Mouse (Mus musculus) gastrocnemius, postnatal 4 days (tissue): ENCODE measurements at regions not wholly inside any gene's neighbourhood (a gene's known extent, or its start where the extent isn't known, plus 50 kb on each side); places are given as distances from the start of the nearest gene placed in this dataset.

Experiments used
- DNase-seq, 2 experiments: peaks; one replicate each; pipeline ENCODE4 v3.0.0; 2021 to 2022; ENCODE audit warnings: low spot score in 2 of 2, mixed read lengths in 2 of 2

DNA sequence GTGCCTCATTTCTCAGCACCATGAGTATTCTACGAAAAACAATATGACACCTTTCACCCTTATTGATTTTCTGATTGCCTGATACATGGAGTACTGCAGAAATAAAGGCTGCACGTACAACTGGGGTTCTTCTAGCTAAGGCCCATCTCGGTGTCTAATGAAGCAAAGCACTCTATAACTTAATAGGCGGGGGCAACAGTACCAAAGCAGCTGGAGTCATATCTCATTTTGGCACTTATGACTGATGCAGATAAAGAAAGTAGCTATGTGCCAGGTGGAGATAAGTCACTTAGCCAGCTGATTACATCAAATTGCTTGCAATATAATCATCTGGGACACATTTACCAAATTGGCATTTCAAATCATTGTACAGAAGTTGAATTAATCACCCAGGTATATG, 73.0 kb upstream of the Lin7a start:
- no peak for DNase-seq

DNA sequence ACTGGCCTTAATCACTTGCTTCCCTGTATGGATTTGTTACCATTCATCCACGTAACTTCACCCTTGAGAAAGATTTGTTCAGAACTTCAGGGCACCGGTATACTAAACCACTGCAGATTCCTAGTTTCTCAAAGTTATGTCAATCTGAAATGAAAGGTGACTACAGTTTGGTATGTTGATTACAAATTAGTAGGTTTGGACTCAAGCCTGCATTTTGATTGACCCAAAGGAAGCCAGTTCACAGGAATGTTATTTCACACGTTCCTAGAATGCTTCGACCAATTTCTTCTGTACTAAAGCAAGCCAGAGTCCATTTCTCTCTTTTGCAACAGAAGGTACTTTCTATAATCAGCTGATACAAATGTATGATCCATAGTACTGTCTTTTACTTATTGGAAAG, 70.4 kb upstream of the Lin7a start:
- DNase-seq, result no peak

DNA sequence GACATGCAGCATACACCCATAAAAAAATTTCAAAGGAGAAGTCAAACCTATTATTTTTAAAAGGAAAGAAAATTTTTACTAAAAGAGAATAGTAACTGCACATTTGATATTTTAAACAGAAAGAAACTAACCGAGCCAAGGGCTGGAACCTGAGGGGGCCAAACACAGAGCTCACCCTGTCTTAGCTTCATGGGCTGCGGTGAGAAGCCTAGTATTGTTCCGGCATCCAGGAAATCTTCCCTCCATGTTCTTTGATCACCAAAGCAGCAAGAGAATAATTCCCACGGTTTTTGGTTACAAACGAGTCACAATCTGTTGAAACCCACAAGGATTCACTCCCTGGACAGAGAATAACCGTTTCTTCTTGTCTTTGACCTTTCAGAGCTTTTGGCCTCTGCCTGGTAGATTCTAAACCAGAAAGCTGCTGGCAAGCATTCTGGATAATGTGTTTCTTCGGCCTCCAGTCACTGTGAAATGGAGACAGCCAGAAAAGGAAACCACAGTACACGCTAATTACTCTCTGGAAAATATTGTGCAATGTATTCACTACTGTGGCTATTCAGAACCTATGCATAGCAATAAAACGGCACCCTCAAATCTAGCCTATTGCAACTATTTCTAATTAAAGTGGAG, 66.3 kb upstream of the Lin7a start:
- peak in 1 of 2 experiments; percentile 10 for DNase-seq

DNA sequence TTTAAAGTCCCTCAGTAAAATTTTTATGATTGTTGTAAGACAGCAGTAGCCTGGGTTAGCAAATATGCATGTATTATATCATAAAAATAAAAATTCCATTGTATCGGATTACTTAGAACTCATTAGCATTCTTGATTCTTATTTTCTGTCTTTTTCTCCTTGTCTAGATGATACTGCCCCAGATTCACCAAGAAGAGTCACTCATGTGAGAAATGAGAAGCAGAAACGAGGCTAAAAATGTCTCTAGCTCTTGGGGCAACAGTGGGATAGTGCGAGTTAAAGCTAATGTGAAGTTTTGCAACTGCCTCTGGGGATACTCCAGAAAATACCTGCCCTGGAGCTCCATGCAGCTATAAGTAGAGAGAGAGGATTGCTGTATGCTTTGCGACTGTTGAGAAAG, 61.6 kb upstream of the Lin7a start:
- DNase-seq, result no peak

DNA sequence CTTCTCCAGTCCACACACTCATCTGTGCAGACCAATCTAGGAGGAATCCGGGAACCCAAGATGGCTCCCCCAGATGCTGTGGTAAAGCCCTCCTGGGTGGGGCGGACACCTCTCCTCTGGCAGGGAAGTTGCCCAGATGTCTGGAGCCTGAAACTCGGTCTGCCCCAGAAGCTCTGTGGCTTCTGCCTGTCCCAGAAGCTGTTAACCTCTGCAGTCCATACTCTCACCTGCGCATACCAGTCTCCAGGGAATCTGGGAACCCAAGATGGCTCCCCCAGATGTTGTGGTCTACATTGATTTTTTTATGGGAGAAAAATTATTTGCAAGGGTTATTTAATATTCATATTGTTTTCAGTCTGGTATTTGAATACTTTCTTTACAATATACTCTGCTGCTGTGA, 58.4 kb upstream of the Lin7a start:
- no peak for DNase-seq

DNA sequence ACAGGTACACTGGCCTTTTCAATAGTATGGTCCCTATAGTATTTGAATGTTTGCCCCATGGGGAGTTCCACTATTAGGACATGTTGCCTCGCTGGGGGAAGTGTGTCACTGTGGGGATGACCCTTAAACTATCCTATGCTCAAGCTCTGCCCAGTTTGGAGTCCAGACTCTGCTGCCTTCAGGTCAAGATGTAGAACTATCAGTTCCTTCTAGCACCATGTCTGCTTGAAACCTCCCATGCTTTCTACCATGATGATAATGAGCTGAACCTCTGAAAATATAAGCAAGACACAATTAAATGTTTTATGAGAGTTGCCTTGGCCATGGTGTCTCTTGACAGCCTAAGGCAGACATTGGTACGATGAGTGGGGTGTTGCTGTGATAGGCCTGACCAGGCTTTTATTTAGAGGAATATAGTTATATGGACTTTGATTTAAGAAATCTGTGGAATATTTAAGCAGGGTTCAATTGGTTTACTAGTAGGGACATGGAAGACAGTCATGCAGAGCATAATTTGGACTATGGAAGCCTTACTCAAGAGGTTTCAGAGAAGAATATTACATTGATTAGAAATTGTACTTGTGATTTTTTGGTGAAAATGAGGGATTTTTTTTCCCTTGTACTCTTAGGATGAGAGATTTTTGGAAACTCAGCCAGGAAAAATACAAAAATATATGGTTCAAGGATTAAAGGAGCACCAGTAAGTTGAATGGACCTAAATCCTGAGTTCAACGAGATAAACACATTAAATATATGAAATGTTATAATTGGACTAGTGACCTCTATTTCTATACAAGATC, 57.7 kb upstream of the Lin7a start:
- DNase-seq, result no peak

DNA sequence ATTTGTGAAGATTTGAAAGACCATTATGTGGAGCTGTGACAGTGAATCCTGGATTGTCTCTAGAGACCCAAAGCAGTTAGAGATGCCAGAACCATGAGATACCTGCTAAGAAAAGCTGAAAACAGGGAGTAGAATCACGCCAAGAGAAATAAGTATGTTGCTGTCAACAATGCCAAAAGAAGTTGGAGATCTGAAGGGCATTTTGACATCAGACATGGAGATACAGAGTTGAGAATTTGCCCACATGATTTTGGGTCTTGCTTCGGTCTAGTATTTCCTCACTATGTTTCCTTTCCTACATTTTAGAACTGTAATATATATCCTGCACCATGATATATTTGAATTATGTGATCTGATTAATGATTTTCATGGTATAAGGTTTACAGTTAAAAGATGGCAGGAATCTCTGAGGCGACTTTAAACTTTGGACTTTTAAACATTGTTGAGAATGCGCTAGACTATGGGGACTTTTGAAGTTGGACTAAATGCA, 56.7 kb upstream of the Lin7a start:
- DNase-seq, result no peak

DNA sequence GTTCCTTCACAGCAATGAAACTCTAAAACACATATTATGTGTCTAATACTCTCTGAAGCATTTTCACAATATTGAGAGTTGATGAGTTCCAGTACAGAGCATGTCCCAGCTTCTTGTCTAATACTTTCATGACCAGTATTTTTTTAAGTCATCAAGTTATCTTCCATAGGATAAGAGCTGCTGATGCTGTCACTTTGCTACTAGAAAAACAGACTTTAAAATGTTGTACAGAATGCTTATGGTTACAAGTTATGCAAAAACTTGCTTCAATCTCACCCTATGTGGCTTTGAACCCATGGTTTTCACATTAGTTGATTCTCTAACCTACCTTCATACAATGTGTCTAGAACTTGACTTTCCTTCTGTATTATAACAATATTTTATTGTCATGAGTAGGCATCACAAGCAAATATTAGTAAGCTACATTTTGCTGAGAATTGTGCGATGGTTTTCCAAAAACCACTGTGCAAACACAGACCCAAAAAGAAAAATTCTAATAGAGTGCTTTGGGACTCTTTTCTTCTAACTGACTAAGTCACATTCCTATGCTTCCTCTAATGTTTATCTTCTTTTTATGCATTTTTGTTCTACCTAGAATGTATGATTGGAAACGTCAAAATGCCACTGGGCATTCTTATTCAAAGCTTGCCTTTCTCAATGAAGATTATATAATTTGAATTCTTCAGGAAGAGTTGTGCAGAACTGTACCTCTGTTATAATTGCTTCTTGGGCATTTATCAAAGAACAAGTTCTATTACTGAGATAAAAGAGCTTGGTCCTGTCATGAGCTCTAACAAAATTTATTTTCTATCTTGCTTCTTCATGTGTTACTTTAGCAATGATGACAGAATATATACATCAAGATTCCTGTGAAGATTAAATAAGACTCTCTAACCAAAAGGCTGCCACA, 55.6 kb upstream of the Lin7a start:
- no peak for DNase-seq

DNA sequence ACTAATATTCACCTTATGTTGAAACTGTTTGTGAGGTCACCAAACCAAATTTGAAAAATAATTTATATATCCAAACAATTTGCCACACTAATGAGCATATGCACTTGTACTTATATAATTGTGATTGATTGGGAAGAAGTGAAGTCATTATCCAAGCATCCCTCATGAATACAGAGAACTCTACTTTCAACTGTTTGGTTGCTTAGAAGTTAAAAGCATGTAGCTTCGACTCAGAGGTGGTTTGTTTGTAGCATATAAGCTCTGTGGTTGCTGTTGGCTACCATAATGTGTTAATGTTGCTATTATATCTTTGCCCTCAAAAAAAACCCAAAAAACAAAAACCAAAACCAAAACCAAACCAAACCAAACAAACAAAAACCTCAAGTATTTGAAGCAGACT, 54.7 kb upstream of the Lin7a start:
- DNase-seq, result no peak

DNA sequence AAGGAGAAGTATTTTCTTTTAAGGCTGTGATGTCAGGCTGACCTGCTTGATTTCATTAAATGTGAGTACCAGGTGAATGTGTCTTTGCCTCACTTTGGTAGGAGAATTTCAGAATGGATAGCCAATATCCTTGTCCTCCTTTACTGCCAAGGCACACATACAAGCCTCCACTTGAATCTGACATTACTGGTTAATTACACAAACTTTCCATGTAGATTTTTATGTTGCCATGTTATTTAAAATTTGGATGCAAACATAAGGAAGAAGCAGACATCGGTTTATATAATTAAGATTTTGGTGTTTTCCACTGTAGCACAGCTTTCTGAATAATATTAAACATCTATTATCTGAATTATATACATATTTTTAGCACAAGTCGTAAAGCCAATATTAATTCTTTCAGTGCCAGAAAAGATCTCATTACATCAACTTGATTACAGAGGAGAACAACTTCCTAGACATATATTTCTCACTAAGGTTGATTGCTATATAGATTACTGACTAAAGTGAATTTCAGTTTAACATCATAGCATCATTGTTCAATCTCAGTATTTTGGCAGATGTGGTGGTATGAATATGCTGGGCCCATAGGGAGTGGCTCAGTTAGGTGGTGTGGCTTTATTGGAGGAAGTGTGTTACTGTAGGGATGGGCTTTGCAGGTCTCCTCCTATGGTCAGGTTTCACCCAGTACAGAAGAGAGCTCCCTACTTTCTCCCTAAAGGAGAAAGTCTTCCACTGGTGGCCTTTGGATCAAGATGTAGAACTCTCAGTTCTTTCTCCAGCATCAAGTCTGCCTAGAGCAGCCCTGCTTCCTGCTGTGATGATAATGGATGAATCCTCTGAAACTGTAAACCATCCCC, 53.9 kb upstream of the Lin7a start:
- DNase-seq, result no peak

DNA sequence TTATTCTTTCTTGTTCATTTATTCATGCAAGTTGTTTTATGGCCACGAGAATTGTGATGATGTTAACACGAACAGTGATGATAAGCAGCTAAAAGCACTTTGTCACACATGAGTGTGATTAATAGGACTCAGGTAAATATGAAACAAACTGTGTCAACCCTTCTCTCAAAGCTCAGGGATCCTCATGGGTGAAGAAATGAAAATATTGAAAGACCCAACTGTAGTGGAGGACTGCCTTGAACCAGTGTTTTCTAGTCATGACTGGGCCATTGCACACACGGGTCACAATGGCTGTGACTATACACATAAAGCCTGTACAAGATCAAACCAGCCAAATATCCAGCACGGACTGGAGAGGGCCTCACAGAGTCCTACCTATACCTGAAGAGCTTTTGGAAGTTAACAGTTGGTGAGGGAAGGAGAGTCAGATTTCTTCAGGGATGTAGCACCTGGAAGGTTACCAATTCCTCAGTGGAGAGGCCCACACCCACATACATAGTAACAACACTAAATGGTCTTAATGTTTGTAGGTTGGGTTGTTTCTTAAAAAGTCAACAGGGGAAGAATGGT, 52.5 kb upstream of the Lin7a start:
- DNase-seq, result no peak

DNA sequence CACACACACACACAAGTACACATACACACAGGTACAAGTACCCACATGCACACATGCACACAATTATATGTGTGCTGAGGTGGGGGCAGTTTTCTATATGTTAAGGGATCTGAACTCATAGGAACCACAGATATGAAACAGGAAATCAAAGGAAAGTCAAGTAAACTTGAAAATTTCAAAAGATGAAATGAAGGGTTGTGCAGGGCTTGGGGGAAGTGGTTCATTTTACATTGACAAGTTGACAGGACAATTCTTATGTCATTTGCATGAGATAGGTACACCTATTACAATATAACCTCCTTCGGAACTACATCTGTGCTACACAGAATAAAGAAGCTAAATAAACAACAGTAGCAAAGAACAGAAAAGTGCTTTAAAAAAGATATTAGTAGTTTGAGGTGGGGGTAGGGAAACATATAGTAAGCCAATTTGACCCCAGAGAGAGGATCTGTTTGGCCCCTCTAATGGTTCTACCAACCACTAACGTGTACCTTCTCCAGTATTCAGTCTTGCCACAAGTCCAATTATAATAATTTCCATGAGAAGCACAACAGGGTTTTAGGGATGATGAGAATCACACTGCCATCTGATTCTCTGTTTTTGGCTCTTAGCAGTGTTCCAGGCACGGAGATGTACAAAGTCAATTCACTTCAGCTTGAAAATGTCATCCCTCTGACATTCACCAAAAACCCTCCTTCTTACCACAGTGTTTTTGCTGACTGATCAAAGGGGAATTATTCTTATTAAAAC, 51.7 kb upstream of the Lin7a start:
- DNase-seq, result no peak

DNA sequence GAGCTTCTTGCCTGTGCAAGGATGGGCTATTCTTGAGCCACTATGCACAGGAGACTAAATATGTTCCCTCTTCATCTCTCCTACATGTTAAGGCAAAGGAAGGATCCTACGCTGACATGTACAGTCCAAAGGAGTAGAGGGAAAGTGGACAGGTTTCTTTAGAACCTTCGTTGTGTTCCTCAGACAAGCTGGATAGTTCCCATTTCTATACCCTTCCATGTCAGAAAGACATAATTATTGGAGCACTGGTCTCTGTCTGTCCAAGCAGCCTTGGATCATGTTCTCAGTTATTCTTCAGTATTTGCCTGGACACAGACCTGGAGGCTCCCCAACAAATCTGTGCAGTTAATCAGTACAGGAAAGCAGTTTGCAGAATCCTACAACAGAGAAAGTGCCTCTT, 51.0 kb upstream of the Lin7a start:
- DNase-seq, result no peak

DNA sequence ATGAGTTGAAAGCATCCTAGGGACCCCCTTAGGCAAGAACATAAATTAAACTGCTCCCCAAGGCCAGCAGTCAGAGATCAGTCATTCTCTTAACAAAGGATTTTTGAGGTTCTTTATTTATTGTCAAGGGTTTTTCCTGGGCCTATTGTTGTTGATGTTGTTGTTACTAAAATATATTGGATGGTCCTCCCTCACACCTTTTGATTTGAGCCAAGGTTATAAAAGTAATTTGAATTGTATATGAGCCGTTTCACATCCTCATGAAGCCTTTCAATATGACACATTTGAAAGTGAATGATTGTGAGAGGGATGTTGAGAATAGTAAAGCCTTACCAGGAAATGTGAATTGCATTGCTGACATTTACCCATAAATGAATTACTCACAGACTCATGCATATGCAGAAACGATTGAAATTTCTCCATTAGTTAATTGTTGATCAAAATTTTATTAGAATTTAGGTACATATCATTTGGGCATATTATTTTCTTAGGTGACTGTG, 50.3 kb upstream of the Lin7a start:
- no peak for DNase-seq
